Mouse (Mus musculus) midbrain, embryonic 11.5 days (tissue): Measurements from ENCODE around the gene Nxnl2. TPM values are rescaled to one million over a fixed set of nuclear protein-coding genes. Genes with fewer than 3 reads are reported as not detected.

ENCODE experiments used
- ATAC-seq: fragments of 200-750 bp; cut with Nextera tagmentation; 2 replicates; pipeline ENCODE4 v1.8.0; 2017; ENCODE audit warnings: moderate TSS enrichment, moderate library complexity; ENCODE audit not compliant: low FRiP score
- DNase-seq: peaks from one replicate; pipeline ENCODE4 v3.0.0; 2015; ENCODE audit warnings: low spot score; ENCODE audit errors: missing footprints
- H3K27ac ChIP-seq: fragments of 300-500 bp; sonication (generic); 2 replicates; pipeline ENCODE4 v1.5.1; 2014; ENCODE audit warnings: low read depth, low read length
- H3K27me3 ChIP-seq: fragments of 300-500 bp; sonication (generic); 2 replicates; pipeline ENCODE4 v1.6.1; 2014; ENCODE audit warnings: mild to moderate bottlenecking, low read length, moderate library complexity, mixed read lengths; ENCODE audit not compliant: control insufficient read depth, insufficient read depth
- H3K36me3 ChIP-seq: fragments of 300-500 bp; sonication (generic); 2 replicates; pipeline ENCODE4 v1.6.1; 2014; ENCODE audit warnings: mild to moderate bottlenecking, low read length, moderate library complexity, mixed read lengths; ENCODE audit not compliant: control insufficient read depth, insufficient read depth
- H3K4me1 ChIP-seq: fragments of 300-500 bp; sonication (generic); 2 replicates; pipeline ENCODE4 v1.6.1; 2014; ENCODE audit warnings: low read length; ENCODE audit not compliant: control insufficient read depth, insufficient read depth
- H3K4me2 ChIP-seq: fragments of 300-500 bp; sonication (generic); 2 replicates; pipeline ENCODE4 v1.6.1; 2014; ENCODE audit warnings: mild to moderate bottlenecking, moderate library complexity
- H3K4me3 ChIP-seq: fragments of 300-500 bp; sonication (generic); 2 replicates; pipeline ENCODE4 v1.5.1; 2014; ENCODE audit warnings: low read depth, low read length
- H3K9ac ChIP-seq: fragments of 300-500 bp; sonication (generic); 2 replicates; pipeline ENCODE4 v1.6.1; 2014; ENCODE audit warnings: low read length
- H3K9me3 ChIP-seq: fragments of 300-500 bp; sonication (generic); 2 replicates; pipeline ENCODE4 v1.6.1; 2016; ENCODE audit warnings: low read length; ENCODE audit not compliant: control insufficient read depth
- WGBS: fragments of 180-500 bp; shearing (Covaris S2); extraction: QIAGEN DNeasy Blood & Tissue Kit; methylation state at CpG from one replicate; pipeline ENCODE4 v1.1.7; 2014; 5-methylcytosine and 5-hydroxymethylcytosine counted together
- microRNA-seq: library from miRNA; unstranded; fragments of <30 nt; microRNA quantifications from one replicate; pipeline ENCODE4, GENCODE M21; 2017
- polyA plus RNA-seq: library from polyadenylated mRNA; unstranded; fragments of >200 nt; fragmentation: Nextera tagmentation; extraction: Ambion mirVana; gene quantifications from 2 replicates; pipeline ENCODE4 v1.2.1, GENCODE M21; 2014

The Nxnl2 gene
- polyA plus RNA-seq, 1 experiment from 2014 or later, result 0.29 TPM

DNA sequence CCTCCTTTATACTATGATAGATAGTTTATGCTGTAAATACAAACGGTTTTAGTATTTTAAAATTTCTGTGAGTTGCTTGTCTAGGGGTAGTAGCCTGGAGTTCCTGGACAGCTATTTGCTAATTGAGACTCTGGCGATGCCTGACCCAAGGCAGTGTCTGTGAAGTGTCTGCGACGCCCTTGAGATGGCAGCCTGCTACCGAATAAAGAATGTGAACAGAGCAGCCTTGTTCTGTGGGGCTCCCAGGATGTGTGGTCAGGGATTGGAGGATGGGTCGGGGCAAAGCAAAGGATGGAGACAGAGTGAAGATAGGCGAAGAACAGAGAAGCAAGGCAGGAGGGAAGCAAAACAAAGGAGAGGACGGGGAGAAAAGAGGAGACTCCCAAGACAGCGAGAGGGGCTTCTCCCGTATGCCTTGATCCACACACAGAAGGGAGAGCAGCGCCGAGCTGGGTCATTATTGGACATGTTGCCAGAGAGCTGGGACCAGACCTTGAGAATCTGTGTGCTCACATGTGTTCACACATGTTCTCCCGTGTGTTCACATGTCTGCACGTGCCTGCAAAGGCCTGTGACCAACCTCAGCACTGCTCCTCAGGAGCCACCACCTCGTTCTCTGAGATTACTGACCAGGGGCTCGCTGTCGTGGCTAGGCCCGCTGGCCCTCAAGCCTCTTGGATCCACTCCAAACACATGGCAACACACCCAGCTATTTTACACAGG is 37.7 kb downstream of the Nxnl2 start:
- Histone ChIP-seq H3K4me1 (no peaks in the 10 kb centered on the region), H3K27ac (no peak overlapping the region), H3K9ac (no peak overlapping the region), H3K36me3 (no peaks in the 10 kb centered on the region), H3K27me3 (no peaks in the 10 kb centered on the region), H3K9me3 (no peaks in the 10 kb centered on the region), H3K4me3 (no peak overlapping the region), H3K4me2 (no peak overlapping the region)
- ATAC-seq, result peak; percentile 84
- WGBS, result 71% methylated on average over 18 of the region's 18 CpGs
- DNase-seq, result peak; percentile 87

DNA sequence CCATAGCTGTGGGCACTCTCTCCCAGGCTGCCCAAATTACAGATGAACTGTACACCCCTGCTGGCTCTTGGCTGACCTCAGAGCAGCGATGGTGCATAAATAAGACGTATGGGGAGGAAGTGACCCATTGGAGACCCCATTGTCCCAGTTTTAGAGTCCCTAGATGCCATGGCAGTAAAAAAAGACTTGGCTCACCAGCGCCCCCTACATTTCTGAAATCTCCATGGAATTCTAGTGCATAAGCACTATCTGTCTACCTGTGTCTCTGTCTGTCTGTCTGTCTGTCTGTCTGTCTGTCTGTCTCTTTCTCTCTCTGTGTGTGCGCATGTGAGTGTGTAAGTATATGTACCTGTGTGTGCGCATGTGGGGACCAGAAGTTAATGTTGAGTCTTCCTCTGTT is 39.8 kb downstream of the Nxnl2 start:
- H3K4me2 ChIP-seq, result no peak overlapping the region

DNA sequence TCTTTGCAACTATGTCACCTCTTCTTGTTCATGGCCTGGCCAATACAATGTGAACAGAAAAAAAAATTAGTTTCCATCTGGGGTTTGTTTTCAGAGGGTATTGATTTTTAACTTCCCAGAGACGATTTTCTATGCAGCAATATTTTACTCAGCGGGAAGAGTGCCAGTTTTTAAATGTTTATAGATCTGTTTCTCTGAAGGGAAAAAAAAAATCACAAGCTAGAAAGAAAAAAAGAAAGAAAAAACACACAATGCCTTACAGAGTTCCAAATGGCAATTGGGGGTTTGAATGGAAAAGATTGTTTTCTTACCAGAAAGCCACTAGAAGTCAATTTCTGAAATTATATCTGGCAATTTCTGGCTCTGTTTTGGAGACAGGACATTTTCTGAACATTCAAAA is 43.9 kb downstream of the Nxnl2 start:
- Histone ChIP-seq H3K4me3 (no peak overlapping the region), H3K36me3 (no peaks in the 10 kb centered on the region), H3K4me2 (no peak overlapping the region), H3K27me3 (no peaks in the 10 kb centered on the region), H3K27ac (no peak overlapping the region), H3K9ac (no peak overlapping the region), H3K9me3 (no peaks in the 10 kb centered on the region), H3K4me1 (no peaks in the 10 kb centered on the region)
- WGBS, result 71% methylated on average over 2 of the region's 2 CpGs
- ATAC-seq (no peak), DNase-seq (no peak)

More for the DNA sequence above, 39.8 kb downstream of the Nxnl2 start:
- Histone ChIP-seq H3K9ac (no peak overlapping the region), H3K27me3 (no peaks in the 10 kb centered on the region), H3K4me3 (no peak overlapping the region), H3K9me3 (no peaks in the 10 kb centered on the region), H3K27ac (no peak overlapping the region), H3K36me3 (no peaks in the 10 kb centered on the region), H3K4me1 (no peaks in the 10 kb centered on the region)
- ATAC-seq (no peak), DNase-seq (no peak)
- 71% methylated on average over 5 of the region's 5 CpGs for WGBS

DNA sequence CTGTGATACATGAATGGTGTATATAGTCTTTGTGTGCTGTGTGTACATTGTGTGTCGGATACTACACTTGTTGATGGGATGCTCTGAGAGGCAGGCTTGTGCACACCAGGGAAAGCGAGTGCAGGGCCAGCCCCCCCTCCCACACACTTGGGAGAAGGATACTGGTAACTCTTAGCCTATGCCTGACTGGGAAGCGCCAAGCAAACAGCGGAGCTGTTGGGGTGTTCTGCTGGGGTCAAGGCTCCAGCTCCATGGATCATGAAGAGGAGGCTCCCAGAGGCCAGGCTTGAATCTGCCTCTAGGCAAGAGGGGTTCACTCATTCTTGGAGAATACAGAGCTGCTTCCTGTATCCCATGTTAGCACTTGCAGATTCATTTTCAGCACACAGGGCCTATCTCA is 50.1 kb downstream of the Nxnl2 start:
- no peak for DNase-seq

DNA sequence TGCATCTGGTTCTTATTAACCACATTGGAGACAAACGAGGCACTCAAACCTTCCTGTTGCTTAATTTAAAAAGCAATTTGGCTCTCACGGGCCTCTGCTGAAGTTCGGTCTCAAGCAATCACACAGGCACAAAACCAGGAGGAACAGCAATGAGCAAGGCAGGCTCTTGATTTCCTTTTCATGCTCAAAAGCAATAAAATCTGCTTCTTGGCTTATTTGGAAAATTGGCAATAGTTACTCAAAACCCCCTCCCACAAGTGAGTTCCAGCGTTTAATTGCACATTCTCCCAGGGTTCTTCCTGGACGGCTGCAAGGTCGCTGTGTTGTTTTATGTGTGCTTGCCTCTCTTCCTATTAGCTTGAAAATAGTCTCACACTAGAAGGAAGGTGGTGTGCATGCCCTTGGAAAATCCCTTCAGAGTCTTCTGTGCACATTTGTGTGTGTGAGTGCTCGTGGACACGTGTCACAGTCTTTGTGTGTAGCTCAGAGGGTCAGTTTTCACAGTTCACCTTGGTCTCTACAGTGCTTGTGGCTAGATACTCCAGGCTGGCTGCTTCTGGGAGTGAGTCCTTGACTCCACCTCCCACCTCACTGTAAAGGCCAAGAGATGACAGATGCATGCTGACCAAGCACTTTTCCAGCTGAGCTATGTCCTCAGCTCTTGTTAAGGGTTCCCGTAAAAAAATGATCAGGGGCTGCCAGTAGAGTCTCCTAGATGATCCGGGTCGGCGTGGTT is 50.8 kb downstream of the Nxnl2 start:
- DNase-seq, result no peak
- H3K27ac ChIP-seq, result no peak overlapping the region
- no peak overlapping the region for H3K4me2 ChIP-seq
- H3K9me3 ChIP-seq, result no peaks in the 10 kb centered on the region
- H3K9ac ChIP-seq, result no peak overlapping the region
- no peak for ATAC-seq
- WGBS, result 80% methylated on average over 12 of the region's 12 CpGs
- H3K27me3 ChIP-seq, result no peaks in the 10 kb centered on the region
- no peak overlapping the region for H3K4me3 ChIP-seq
- H3K36me3 ChIP-seq, result no peaks in the 10 kb centered on the region
- no peaks in the 10 kb centered on the region for H3K4me1 ChIP-seq

More for the DNA sequence above, 50.1 kb downstream of the Nxnl2 start:
- Histone ChIP-seq H3K27ac (no peak overlapping the region), H3K36me3 (no peaks in the 10 kb centered on the region), H3K9ac (no peak overlapping the region), H3K27me3 (no peaks in the 10 kb centered on the region), H3K9me3 (no peaks in the 10 kb centered on the region), H3K4me1 (no peaks in the 10 kb centered on the region), H3K4me3 (no peak overlapping the region), H3K4me2 (no peak overlapping the region)
- ATAC-seq, result no peak
- WGBS, result 89% methylated on average over 4 of the region's 4 CpGs

Small RNA genes lying within 50 kb of the gene (microRNA-seq; reads per million reads assigned to microRNA genes)
- gene Gm44341, result not detected

Other genes starting within 250 kb of the Nxnl2 start
- 102 and 103 TPM in 2 replicates for gene Spin1, start 70.1 kb upstream of the Nxnl2 start, polyA plus RNA-seq
- gene S1pr3, start 237.6 kb downstream of the Nxnl2 start, polyA plus RNA-seq, result 41.2 and 41.6 TPM in 2 replicates